Mouse (Mus musculus) testis, adult 2 months (tissue): ENCODE measurements at regions not wholly inside any gene's neighbourhood (a gene's known extent, or its start where the extent isn't known, plus 50 kb on each side); places are given as distances from the start of the nearest gene placed in this dataset.

ENCODE experiments used
- CTCF ChIP-seq: fragments of 200-500 bp; IDR thresholded peaks from 2 replicates; pipeline ENCODE4 v1.5.1; 2012; ENCODE audit warnings: low read depth, mild to moderate bottlenecking, inconsistent platforms, low read length, moderate library complexity; ENCODE audit not compliant: control insufficient read depth, insufficient read depth, insufficient replicate concordance
- POLR2A ChIP-seq: fragments of 200-500 bp; IDR thresholded peaks from 2 replicates; pipeline ENCODE4 v1.6.1; 2012; ENCODE audit warnings: low read depth, mild to moderate bottlenecking, inconsistent platforms, low read length, moderate library complexity; ENCODE audit not compliant: control insufficient read depth

GRCm38 (mm10) chr10:52578238-52578832 lies 112.0 kb upstream of the Slc35f1 start:
- TF ChIP-seq POLR2A: no peak
- TF ChIP-seq CTCF: no peak
